Mouse (Mus musculus): Measurements from ENCODE around the gene Pam16.

DNA sequence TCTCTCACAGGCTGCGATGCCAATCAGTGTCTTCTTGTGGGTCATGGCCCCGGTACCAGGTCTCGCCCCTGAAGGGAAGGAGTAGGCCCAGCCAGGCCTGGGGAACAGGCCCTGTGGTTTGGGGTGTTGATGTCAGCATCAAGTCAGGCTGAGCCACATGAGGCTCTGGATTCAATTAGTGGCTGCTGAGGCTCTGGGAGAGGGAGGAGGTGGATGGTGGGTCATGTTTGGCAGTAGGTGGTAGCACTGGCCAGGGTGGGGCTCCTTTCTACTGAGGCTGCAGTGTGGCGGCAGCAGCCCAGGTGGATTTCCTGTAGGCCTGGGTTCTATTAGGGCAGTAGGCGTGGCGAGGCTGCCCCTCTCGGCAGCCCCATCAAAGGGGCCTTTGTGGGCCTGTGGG, 26.8 kb upstream of the Pam16 start:
- TF ChIP-seq CEBPB (IDR thresholded peaks at IDR 0.05; ENCODE audit: low read depth) (no peak), CTCF (IDR thresholded peaks at IDR 0.05; ENCODE audit: control insufficient read depth, insufficient read depth, insufficient read length) (no peak), MAX (IDR thresholded peaks at IDR 0.05) (no peak)

Measured in C2C12 (cell line).